Mouse (Mus musculus): ENCODE measurements around the gene Pfkm. TPM values are rescaled to one million over a fixed set of nuclear protein-coding genes. Genes with fewer than 3 reads are reported as not detected.
A peak's percentile ranks its signal among the peaks of the same experiment; 100 is the strongest.

The Pfkm gene
- 37.8 and 38.2 TPM in 2 replicates for polyA plus RNA-seq (2016; fragmentation: Nextera tagmentation; extraction: Ambion mirVana)

DNA sequence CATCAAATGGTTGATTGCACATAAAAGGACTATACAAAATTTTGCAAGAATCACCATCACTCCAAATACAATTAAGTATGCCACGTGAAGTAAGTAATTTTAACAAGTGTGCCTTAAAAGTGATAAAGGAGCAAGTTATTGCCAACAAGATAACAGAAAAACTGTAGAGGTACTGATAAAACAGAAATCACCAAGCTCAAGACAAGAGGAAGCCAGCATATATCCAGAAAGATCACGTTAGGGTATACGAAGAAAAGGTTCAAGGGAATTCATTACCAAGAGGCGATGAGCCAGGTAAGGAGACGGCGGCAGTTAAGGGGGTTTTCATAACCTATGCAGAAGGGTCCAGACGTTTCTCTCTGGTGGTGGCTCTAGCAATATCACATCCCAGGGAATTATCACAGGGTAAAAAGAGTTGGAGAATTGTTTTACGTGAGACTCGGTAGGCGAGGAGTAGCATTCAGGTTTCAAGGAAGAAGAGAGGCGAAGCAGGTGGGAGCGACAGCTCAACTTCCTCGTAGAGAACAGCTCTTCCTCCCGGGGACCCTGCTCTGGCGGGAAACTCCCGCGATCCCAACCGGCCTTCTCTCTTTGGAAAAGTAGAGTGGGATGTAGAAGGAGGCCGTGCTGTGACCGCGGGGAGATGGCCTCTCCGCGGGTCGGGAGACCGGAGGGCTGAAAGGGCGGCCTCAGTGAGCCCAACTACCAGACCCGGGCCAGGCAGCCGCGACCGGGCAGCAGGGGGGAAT, at the start of gene Pfkm:
Gene Pfkm, plus strand, starts transcription at position 218 of the 749 bp plus-strand sequence.
- Histone ChIP-seq H3K27me3 (ENCODE audit: poor library complexity, severe bottlenecking) (no peaks in the 10 kb centered on the region), H3K9me3 (no peaks in the 10 kb centered on the region), H3K36me3 (replicated peaks) (peaks cover 21% of the 10 kb centered on the region), H3K4me3 (peak within 1 kb of the TSS; percentile 79), H3K4me1 (peaks cover 26% of the 10 kb centered on the region), H3K27ac (peak within 1 kb of the TSS; percentile 98)
- no peak for DNase-seq (ENCODE audit: extremely low spot score, low spot score)
- under 1% methylated on average over 30 of the region's 30 CpGs for WGBS

DNA sequence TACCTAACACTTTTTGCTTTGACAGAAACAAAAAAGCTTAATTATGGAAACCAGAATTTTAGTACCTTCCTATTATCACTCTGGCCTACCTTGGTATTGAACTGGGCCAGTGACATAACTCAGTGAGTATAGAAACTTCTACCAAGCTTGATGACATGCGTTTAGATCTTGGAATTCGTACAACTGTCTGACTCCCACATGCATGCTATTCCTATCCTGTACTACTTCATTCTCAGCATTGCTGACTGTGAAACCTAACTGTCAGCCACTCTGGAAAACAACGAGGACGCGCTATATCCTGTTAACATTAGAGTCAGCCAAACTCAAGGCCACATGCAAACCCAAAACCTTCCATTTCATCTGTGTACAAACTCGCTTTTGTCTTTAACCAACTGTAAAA, 48.4 kb upstream of the Pfkm start:
- Histone ChIP-seq H3K9me3 (peaks cover 8% of the 10 kb centered on the region; the same call in 1 of the 2 replicates), H3K4me1 (no peaks in the 10 kb centered on the region), H3K27ac (no peak overlapping the region), H3K36me3 (replicated peaks) (peaks cover 98% of the 10 kb centered on the region), H3K4me3 (no peak overlapping the region), H3K27me3 (ENCODE audit: poor library complexity, severe bottlenecking) (no peaks in the 10 kb centered on the region)
- 94% methylated on average over 6 of the region's 6 CpGs for WGBS
- no peak for DNase-seq (ENCODE audit: extremely low spot score, low spot score)

DNA sequence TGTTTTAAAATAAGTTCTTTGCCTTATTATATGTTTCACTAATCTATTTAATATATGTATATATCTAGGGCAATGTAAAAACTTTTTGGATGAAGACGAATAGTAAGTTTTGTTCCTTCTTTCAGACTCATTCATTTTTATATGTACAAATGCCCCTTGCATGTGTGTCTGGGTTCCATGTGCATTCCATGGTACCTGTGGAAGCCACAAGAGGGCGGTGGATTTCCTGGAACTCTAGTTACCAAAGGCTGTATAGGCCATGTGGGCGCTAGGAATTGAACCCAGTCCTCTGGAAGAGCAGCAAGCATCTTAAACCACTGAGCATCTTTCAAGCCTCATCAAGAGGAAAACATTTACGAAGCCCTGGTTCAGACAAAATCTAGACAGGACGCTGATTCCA, 48.0 kb upstream of the Pfkm start:
- Histone ChIP-seq H3K4me3 (no peak overlapping the region), H3K27me3 (ENCODE audit: poor library complexity, severe bottlenecking) (no peaks in the 10 kb centered on the region), H3K9me3 (peaks cover 8% of the 10 kb centered on the region; the same call in 1 of the 2 replicates), H3K36me3 (replicated peaks) (peaks cover 98% of the 10 kb centered on the region), H3K4me1 (no peaks in the 10 kb centered on the region), H3K27ac (no peak overlapping the region)
- WGBS = 92% methylated on average over 5 of the region's 5 CpGs
- no peak for DNase-seq (ENCODE audit: extremely low spot score, low spot score)

DNA sequence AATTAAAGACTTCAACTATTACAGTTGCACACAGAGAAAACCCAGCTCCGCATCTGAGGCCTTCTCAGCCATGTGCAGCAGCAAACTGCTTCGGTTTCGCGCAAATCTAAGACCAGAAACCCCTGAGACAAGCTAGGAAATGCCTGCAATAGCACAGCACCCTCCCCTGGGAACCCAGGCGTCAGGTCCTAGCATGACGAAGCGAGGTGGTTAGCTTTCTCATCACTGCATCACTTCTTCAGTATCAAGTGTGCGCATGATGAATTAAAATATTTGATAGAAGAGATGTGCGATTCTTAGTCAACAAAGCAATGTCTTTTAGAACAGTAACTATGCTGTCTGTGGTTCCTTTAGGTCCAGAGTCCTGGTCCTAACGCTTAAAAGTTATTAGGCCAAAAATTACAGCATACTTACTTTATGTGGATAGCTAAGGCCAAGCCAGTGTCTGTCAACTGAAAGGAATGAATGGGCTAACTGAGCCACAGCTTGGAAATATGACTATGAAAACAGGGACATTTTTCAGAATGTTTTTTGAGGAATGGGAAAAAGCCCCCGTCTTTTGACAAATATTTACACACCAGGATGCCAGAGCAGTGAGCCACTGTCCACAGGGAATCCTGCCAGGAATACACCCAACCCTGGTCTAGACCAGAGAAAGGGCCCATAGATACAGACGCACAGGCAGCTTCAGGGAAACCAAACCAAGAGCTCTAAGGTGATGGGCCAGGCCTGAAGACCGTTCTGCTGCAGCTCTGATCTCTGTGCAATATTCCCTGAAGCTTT, 43.3 kb upstream of the Pfkm start:
- Histone ChIP-seq H3K36me3 (replicated peaks) (peaks cover 93% of the 10 kb centered on the region), H3K27me3 (ENCODE audit: poor library complexity, severe bottlenecking) (no peaks in the 10 kb centered on the region), H3K9me3 (peaks cover 8% of the 10 kb centered on the region; the same call in 1 of the 2 replicates), H3K4me3 (no peak overlapping the region), H3K27ac (no peak overlapping the region), H3K4me1 (no peaks in the 10 kb centered on the region)
- WGBS = 95% methylated on average over 13 of the region's 13 CpGs
- DNase-seq (ENCODE audit: extremely low spot score, low spot score) = no peak

- 94% methylated on average over 5 of the region's 5 CpGs for WGBS
- peaks cover 2% of the 10 kb centered on the region; the same call in 1 of the 2 replicates for H3K4me1 ChIP-seq
- no peak overlapping the region for H3K27ac ChIP-seq
- DNase-seq (ENCODE audit: extremely low spot score, low spot score) = no peak
- no peaks in the 10 kb centered on the region for H3K27me3 ChIP-seq (ENCODE audit: poor library complexity, severe bottlenecking)
- no peaks in the 10 kb centered on the region for H3K9me3 ChIP-seq
- H3K4me3 ChIP-seq = no peak overlapping the region
- peaks cover 91% of the 10 kb centered on the region for H3K36me3 ChIP-seq (replicated peaks)
Observed at GRCm38 (mm10) chr15:98051685-98052084, 40.7 kb upstream of the Pfkm start.

- Histone ChIP-seq H3K36me3 (replicated peaks) (peaks cover 91% of the 10 kb centered on the region), H3K4me1 (peaks cover 2% of the 10 kb centered on the region; the same call in 1 of the 2 replicates), H3K4me3 (no peak overlapping the region), H3K27ac (no peak overlapping the region), H3K27me3 (ENCODE audit: poor library complexity, severe bottlenecking) (no peaks in the 10 kb centered on the region), H3K9me3 (no peaks in the 10 kb centered on the region)
- DNase-seq (ENCODE audit: extremely low spot score, low spot score) = peak; percentile 66
- WGBS = 37% methylated on average over 5 of the region's 5 CpGs
Observed at GRCm38 (mm10) chr15:98055246-98055645, 37.1 kb upstream of the Pfkm start.

- no peaks in the 10 kb centered on the region for H3K4me1 ChIP-seq
- H3K9me3 ChIP-seq = no peaks in the 10 kb centered on the region
- H3K27me3 ChIP-seq (ENCODE audit: poor library complexity, severe bottlenecking) = no peaks in the 10 kb centered on the region
- no peak overlapping the region for H3K27ac ChIP-seq
- WGBS = 95% methylated on average over 5 of the region's 5 CpGs
- peaks cover 100% of the 10 kb centered on the region for H3K36me3 ChIP-seq (replicated peaks)
- DNase-seq (ENCODE audit: extremely low spot score, low spot score) = no peak
- H3K4me3 ChIP-seq = no peak overlapping the region
Observed at GRCm38 (mm10) chr15:98065881-98066280, 26.5 kb upstream of the Pfkm start.

DNA sequence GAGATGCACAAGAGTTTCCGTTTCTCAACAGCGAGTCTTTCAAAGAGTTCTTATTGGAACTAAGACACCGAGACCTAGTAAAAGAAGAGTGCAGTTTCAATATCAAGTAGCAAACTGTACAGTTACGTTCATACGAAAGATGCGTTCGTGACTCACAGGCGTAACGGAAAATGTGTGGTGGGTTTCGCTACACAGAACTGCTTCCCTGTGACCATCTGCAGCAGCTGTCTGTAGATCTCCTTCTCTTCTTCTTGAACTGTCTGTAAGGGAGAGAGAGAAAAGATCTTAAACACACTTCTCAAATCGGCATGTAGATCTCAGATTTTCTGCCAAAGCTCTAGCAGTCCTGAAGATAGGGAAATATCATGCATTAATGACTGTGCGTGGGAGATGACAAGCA, 25.8 kb upstream of the Pfkm start:
- WGBS = 95% methylated on average over 12 of the region's 12 CpGs
- H3K27me3 ChIP-seq (ENCODE audit: poor library complexity, severe bottlenecking) = no peaks in the 10 kb centered on the region
- H3K4me3 ChIP-seq = no peak overlapping the region
- H3K4me1 ChIP-seq = no peaks in the 10 kb centered on the region
- H3K36me3 ChIP-seq (replicated peaks) = peaks cover 100% of the 10 kb centered on the region
- no peak for DNase-seq (ENCODE audit: extremely low spot score, low spot score)
- H3K27ac ChIP-seq = no peak overlapping the region
- no peaks in the 10 kb centered on the region for H3K9me3 ChIP-seq

- DNase-seq (ENCODE audit: extremely low spot score, low spot score) = no peak
- WGBS = 78% methylated on average over 3 of the region's 3 CpGs
- H3K27ac ChIP-seq = no peak overlapping the region
- no peaks in the 10 kb centered on the region for H3K27me3 ChIP-seq (ENCODE audit: poor library complexity, severe bottlenecking)
- peaks cover 100% of the 10 kb centered on the region for H3K36me3 ChIP-seq (replicated peaks)
- no peak overlapping the region for H3K4me3 ChIP-seq
- H3K9me3 ChIP-seq = no peaks in the 10 kb centered on the region
- no peaks in the 10 kb centered on the region for H3K4me1 ChIP-seq
Observed at GRCm38 (mm10) chr15:98067492-98067891, 24.9 kb upstream of the Pfkm start.

- 91% methylated on average over 9 of the region's 9 CpGs for WGBS
- Histone ChIP-seq H3K27me3 (ENCODE audit: poor library complexity, severe bottlenecking) (no peaks in the 10 kb centered on the region), H3K9me3 (no peaks in the 10 kb centered on the region), H3K27ac (no peak overlapping the region), H3K4me3 (no peak overlapping the region), H3K36me3 (replicated peaks) (peaks cover 100% of the 10 kb centered on the region), H3K4me1 (no peaks in the 10 kb centered on the region)
- DNase-seq (ENCODE audit: extremely low spot score, low spot score) = no peak
Observed at GRCm38 (mm10) chr15:98068506-98068905, 23.9 kb upstream of the Pfkm start.

DNA sequence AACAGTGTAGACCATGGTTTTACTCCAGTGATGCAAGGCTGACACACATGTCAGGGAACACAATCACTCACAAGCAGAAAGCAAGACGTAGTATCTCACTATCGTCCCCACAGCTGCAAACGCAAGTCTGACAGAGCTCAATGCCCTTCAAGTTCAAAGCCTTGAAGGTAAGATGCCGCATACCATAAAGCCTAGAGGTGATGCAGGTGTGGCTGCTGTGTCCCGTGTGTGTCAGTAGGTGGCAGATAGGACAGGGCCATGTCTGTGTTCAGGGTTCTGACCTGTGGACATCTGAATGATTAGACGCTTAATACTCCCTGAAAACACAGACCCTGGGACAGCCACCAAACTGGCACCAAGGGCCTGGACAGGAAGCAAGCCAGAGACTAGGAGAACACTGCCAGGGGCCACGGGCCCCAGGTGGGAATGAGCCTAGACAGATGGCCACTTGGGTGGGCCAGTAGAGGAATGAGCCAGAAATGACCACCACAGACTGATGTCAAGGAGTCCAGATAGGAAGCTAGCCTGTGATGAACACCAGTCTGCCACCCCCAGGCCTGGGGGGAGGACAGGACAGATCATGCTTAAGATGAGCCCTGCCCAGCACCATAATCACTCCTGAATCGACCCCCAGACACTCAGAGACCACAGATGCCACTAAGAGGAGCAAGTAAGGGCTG, 22.7 kb upstream of the Pfkm start:
- Histone ChIP-seq H3K27me3 (ENCODE audit: poor library complexity, severe bottlenecking) (no peaks in the 10 kb centered on the region), H3K9me3 (no peaks in the 10 kb centered on the region), H3K27ac (no peak overlapping the region), H3K4me1 (no peaks in the 10 kb centered on the region), H3K36me3 (replicated peaks) (peaks cover 99% of the 10 kb centered on the region), H3K4me3 (no peak overlapping the region)
- DNase-seq (ENCODE audit: extremely low spot score, low spot score) = no peak
- WGBS = 93% methylated on average over 8 of the region's 8 CpGs

- Histone ChIP-seq H3K27ac (no peak overlapping the region), H3K4me3 (no peak overlapping the region), H3K36me3 (replicated peaks) (peaks cover 99% of the 10 kb centered on the region), H3K27me3 (ENCODE audit: poor library complexity, severe bottlenecking) (no peaks in the 10 kb centered on the region), H3K4me1 (no peaks in the 10 kb centered on the region), H3K9me3 (no peaks in the 10 kb centered on the region)
- WGBS = 89% methylated on average over 3 of the region's 3 CpGs
- DNase-seq (ENCODE audit: extremely low spot score, low spot score) = no peak
Observed at GRCm38 (mm10) chr15:98070376-98070775, 22.0 kb upstream of the Pfkm start.

Data from forebrain, embryonic 10.5 days (tissue).